Mouse (Mus musculus) ZHBTc4 (cell line): ENCODE data around the gene Slc44a2.

Experiments used
- DNase-seq: peaks from one replicate; pipeline ENCODE4 v3.0.0-alpha.2; 2011; ENCODE audit warnings: low read depth, low spot score

The Slc44a2 gene

DNA sequence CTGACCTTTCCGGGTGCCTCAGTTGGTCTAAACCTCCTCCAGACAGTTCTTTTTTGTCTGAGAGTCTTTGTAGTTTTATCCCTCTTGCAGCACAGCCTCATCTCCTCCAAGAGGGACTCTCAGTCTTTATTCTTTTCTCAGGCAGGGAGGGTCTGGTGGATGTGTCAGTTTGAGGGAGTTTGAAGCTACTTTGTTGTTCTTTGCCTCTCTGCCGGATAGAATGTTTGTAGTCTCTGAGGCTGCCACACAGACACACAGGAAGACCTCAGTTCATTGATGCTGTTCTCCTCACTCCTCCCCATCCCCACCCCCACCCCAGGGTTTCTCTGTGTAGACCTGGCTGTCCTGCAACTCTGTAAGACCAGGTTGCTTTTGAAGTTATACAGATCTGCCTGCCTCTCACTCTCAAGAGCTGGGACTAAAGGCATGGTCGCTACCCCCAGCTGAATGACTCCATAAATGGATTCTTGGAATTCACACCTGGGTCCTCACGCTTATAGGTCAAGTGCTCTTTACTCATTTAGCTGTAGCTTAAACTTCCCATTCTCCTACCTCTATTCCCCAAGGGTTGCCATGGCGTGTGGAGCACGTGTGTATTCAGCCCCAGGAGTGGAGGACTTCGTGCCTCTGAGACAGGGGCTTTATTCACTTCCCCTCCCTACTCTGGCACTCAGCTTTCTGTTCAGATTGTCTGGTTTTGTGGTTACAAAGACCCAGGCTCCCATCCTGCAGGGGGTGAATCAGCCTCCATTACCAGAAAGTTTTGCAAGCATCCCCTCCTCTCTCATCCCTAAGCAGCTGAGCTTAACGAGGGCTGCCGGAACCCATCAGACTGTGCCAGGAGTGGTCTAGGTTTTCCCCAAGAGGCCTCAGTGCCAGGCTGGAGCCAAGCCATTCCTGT lies 11.9 kb downstream of the Slc44a2 start:
- DNase-seq = no peak

DNA sequence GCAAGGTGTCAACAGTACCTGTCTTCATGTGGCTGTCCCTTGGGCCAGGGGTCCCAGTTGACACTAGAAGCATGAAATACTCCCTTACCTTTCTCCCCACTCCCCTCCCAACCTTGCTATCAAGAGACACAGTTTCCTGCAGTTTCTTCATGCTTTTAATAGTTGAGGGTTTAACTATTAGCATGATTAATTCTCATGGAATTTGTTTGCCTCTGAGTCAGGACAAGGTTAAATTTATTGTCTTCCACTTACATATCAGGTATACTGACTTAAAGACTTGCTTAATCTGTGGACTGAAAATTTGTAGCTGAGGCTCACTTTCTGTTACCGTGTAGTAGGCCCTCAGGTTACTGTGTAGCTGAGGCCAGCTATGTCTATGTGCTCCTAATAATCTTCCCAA lies 13.0 kb downstream of the Slc44a2 start:
- no peak for DNase-seq

DNA sequence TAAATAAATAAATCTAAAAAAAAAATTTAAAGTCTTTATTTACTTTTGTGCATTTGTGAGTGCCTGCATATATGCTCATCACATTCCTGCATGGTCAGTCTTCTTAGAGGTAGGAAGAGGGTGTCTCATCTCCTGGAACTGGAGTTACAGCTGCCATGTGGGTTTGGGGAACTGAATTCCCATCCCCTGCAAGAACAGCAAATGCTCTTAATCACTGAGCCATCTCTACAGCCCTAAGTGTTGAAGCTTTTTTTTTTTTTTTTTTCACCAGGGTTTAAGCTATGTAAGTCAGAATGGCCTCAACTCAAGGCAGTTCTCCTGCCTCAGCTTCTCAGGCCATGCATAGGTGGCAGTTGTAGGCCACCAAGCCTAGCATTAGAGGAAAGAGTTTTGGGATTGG lies 14.2 kb downstream of the Slc44a2 start:
- no peak for DNase-seq

DNA sequence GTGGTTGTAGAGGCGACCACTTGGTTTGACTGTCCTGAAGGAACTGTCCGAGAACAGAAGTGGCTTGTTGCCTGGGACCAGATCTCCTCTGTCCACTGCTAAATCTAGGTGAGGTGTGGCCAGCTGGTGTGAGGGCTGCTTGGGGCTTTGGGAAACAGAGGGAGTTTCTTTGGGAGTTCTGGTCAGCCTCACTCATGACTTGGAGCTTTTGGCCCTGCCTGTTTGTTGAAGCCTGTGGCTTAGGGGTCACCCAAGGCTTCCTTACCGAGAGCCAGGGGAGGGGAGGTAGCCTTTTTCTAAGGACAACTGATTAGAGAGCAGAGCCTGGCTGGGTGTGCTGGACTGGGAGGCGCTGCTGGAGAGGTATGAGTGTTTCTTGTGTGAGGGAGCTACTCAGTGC lies 14.9 kb downstream of the Slc44a2 start:
- no peak for DNase-seq

DNA sequence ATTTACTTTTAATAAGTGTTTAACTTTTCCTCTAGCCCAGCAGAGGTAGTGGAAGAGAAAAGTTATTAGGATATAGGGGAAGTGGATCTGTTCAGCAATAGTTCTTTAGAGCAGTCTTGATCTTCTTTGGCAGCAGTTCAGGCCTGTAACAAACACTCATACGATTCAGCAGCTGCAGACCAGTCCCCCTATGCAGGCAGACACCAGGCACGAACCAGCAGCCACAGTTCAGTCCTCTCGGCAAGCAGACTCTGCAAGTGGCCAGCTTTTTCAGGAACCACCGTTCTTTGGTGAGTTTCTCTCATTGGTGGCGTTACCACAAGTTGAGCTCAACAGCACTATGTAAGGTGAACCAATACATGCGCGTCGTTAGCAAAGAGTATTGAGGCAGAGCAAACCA lies 16.0 kb downstream of the Slc44a2 start:
- no peak for DNase-seq

DNA sequence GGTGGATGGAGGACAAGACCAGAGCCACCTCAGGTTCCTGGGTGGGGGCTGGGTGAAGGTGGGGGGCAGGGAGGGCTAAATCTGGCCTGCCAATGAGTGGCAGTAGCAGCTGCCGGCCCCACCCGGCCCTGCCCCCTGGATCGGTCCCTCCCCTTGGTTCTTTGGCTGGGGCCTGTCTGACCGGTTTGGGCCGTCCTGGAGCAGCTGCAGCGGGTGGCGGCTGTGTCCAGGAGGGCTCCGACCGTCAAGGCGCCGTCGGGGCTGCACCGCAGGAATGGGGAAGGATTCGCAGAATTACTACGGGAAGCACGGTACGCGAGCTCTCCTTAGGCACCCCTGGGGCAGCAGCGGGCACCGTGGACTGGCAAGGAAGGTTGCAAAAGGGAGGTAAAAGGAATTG lies 17.2 kb downstream of the Slc44a2 start:
- DNase-seq = peak; percentile 70

DNA sequence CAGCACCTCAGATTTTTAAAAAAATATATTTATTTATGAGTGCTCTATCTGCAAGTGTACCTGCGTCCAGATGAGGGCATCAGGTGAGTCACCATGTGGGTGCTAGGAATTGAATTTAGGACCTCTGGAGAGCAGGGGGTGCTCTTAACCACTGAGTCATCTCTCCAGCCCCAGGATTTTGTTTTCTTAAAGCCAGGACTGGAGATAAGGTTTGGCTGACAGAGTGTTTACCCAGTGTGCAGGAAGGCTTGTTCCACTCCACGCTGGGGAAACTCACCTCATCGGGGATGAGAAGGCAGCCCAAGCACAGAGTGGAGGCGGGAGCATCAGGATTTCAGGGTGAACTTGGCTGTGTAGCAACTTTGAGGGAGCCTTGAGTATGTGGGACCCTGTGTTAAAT lies 19.9 kb downstream of the Slc44a2 start:
- DNase-seq = no peak

DNA sequence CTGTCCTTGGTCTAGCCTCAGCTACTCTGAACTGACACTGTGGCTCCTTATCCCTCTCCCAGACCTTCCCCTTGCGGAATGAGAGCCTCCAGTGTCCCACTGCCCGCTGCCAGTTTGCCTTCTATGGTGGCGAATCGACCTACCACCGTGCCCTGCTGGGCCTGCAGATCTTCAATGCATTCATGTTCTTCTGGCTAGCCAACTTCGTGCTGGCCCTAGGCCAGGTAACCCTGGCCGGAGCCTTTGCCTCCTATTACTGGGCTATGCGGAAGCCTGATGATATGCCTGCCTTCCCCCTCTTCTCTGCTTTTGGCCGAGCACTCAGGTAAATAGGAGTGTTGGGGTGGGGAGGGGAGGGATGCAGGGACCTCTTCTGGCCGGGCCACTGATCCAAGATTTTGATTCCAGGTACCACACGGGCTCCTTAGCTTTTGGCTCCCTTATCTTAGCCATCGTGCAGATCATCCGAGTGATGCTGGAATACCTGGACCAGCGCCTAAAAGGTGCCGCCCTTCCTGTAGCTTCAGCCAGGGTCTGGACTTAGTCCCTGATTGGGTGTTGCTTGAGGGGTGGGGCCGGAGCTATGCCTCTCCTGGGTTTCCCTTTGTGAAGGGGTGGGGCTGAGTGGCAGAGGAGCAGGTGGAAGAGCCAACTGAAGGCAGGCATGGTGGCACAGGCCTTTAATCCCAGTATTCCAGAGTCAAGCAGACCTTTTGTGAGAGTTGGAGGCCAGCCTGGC lies 26.3 kb downstream of the Slc44a2 start:
- peak; percentile 63 for DNase-seq

DNA sequence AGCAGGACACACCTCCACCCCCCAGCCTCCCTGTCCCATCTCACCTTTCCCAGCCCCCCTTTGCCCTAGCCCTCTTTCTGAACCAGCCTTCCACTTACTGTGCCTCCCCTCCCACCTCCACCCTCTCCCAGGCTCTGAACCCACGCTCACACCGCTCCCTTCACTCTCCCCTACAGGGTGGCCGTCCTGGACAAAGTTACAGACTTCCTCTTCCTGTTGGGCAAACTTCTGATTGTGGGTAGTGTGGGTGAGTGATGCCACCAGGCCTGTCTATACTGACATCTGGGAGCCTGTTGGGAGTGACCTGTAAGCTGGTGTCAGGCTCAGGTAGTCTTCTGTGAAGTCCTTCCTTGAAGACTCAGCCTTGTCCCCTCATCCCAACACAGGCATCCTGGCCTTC lies 27.7 kb downstream of the Slc44a2 start:
- no peak for DNase-seq

DNA sequence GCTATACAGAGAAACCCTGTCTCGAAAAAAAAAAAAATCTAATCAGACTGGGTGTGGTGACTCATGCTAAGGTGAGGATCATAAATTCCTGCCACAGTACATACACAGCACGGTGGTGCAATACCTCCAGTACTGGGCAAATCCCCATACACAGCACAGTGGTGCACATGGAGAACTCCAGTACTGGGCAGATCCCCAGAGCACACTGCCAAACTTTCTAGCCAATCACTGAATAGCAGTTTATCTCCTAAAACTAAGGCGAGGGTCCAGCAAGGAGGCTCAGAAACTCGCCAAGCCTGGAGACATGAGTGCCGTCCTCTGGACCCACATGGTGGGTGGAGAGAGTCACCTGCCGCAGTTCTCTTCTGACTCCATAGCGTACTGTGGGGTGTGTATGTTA lies 30.7 kb downstream of the Slc44a2 start:
- no peak for DNase-seq

DNA sequence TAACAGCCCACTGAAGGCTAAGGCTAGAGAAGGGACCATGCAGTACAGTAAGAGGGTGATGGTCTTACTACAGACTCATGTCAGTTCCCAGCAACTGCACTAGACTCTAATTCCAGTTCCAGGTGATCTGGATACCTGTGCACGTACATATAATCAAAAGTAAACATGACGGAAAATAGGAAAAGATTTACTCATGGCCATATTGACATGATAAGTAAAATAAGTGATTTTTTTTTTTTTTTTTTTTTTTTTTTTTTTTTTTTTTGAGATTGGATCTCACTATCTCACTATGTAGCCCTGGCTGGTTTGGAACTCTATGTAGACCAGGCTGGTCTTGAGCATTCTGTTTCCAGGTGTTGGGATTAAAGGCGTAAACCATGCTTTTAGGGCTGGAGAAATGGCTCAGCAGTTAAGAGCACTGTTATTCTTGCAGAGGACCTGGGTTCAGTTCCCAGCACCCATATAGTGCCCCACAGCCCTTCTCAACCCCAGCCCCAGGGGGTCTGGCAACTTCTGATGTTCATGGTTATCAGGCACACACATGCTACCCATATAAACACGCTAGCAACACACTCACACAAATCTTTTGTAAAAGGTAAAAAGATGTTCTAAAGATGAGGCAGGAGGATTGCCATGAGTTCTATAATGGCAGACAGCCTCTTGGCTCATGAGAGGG lies 31.3 kb downstream of the Slc44a2 start:
- no peak for DNase-seq

DNA sequence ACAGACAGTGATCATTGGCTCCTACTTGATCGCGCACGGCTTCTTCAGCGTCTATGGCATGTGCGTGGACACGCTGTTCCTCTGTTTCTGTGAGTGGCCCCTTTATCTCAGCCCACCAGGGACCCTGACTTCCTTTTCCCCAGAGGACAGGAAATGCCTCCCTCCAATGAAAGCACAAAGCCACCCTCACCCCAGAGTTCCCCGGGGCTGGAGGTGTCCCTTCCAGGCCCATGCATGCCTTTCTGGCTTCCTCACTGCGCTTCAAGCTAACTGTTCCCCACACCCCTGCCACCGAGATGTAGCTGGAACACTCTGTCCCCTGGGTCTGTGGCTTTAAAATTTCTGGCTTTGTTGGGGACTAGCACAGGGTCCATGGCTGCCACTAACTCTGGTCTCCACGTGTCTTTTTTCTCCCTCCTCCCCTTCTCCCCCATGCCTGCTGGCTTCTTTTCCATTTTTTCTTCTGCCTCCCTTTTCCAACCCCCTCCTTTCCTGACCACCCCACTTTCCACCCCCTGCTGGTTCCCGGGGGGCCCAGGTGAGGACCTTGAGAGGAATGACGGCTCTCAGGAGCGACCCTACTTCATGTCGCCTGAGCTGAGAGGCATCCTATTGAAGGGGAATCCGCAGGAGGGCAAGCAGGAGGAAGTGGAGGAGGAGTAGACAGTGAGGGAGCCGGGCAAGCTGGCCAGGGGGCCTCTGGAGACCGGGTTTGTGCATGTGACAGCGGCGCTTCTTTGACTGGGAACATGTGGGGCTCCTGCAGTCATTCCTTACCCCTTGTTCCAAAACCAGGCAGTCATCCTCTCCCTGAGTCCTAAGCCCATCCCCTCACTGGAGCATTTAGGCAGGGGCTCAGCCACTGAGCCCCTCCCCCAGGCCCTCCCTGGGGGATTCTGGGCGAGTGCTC lies 32.2 kb downstream of the Slc44a2 start:
- DNase-seq = no peak

DNA sequence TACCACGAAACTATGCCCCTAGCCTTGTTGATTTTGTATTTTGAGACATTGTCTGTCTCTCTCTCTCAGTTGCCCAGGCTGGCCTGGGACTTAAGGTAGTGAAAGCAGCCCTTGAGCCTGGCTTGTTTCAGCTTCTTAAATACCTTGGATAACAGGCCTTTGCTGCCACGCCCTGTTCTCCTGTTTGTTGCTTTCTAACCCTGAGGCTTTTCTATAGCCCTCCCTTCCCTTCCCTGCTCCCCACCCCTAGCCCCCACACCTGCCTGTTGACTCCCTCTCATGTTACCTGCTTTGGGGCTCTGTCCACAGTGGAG lies 32.8 kb downstream of the Slc44a2 start:
- DNase-seq = peak; percentile 46

DNA sequence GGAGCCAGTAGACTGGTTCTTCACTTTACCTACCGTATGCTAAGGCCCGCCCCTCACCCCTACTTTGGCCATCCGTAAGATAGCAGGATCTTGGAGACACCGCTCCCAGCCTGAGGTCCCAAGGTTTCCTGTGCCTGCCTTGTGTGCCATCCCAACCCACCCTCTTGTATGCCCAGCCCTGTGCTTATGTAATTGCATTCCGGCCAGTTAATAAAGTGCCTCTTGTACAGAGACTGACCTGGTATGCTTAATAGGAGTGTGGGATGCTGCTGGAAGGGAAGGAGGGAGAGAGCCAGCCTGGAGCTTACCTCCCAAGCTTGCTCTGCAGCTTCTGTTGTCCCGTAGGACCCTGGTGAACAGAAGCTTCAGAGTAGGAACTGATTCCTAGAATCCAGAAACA lies 34.3 kb downstream of the Slc44a2 start:
- DNase-seq = no peak

DNA sequence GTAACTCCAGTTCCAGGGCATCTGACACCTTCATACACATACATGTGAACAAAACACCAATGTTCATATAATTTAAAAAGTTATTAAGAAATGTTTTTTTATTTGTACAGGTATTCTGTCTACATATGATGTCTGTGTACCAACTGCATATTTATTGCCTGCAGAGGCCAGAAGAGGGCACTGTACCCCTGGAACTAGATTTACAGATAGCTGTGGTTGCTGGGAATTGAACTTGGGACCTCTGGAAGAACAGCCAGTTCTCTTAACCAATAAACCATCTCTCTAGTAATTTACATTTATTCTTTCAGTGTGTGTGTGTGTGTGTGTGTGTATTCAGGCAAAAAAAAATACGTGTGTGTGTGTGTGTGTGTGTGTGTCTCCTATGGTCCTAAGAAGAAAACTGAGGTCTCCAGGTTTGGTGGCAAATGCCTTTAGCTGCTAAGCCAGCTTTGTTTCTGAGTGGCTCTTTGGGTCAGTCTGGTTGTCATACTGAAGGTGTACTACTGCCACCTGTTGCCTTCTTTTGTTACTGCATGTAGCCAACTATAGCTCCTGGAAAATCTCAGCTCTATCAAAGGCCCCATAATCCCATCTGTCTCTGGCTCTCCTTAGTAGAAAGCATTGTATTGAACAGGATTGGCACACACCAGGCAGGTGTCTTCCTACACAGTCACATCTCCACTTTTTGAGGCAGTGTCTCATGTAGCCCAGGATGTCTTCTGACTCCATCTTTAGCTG lies 36.7 kb downstream of the Slc44a2 start:
- peak; percentile 87 for DNase-seq

DNA sequence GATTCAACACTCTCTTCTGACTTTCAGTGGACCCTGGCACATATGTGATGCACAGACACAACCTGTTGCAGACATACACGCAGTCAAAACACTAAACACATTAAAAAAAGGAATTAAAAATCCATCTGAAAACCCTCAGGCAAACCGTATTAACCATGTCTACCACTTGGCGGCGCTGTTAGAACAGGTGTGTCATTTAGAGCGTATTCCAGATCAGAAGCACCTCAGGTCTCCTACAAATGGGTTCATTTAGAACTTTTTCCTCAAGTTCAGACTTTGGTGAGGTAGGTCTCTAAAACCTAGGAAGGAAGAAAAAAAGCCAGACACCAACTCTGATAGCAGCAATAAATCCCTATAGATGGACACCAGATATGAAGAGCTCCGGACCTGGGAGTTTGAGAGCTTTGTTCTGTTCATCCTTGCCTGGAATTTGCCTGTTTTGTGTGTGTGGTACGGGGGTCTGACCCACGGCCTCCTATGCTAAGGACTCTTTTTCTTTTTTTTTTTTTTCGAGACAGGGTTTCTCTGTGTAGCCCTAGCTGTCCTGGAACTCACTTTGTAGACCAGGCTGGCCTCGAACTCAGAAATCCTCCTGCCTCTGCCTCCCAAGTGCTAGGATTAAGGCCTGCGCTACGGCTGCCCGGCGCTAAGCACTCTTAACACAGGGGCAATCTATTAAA lies 46.2 kb downstream of the Slc44a2 start:
- DNase-seq = peak; percentile 82

DNA sequence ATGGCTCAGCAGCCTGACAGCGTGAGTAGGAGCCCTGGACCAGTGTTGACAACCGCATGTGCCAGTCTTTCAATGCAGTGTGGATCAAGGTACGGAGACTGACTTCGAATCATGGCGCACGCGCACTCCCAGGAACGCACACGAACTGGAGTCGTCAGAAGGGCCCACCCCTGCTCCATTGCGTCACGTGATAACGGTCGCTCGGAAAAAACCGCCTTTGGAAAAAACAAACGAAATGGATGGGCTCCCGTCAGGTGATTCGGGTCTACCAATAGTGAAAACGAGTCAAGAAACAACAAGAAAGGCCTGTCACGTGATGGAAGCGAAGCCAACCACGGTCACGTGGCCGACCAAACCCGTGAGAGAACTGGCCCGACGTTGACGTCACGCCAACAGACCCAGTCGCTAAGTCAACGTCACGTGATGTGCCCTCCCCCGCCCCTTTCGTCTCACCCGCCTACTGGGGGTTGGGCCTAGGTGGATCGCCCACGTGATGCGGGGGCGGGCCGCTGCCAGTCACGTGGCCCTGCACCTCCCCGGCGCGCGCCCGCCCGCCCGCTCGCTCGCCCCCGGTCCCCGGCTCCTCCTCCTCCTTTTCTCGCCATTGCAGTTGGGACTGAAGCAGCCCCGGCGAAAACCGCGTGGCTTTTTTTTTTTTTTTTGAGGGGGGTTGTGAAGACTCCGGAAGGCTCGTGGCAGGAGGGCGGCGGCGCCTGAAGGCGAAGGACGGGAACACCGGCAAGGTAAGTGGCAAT lies 47.0 kb downstream of the Slc44a2 start, which contains the start of gene Ilf3:
Gene Ilf3, plus strand, starts transcription at position 515 of the 755 bp plus-strand sequence.
- DNase-seq = peak; percentile 100

DNA sequence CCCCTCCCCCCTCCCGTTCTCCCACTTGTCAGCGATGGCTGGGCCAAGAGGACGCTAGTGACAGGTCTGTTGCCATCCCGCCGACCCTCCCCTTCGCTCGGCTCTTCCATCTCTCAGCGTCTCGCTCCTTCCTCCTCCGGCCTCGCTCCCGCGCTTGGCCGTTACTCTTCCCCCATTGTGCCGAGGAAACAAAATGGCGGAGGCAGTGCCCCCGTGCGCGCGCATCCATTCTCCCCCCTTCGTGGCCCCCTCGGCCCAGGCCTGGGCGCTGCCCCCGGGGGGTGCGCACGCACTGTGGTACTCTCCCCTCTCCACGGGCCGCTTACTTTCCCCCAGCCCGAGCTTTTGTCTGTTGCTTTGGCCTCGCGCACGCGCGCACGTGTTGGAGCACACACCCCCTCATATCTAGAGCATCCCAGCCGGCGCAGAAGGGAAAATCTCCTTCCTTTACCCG lies 47.7 kb downstream of the Slc44a2 start:
- peak; percentile 84 for DNase-seq

DNA sequence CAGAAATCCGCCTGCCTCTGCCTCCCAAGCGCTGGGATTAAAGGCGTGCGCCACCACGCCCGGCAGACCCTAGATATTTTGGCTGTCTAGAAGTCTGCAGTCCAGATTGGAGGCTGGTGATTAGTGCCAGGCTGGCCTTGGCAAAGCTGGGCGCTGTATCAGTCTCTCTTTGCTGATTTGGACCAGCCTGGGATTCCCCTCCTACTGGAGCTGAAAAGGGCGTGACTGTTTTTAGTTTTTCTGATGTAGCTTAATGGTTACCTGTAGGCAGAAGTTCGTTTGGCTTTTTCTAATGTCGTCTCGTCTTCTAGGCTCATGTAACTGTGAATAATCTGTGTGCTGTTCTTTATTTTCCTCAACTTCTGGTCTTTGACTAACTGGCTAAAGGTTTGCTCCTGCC lies 48.6 kb downstream of the Slc44a2 start:
- DNase-seq = no peak
